Mouse (Mus musculus): ENCODE measurements around the gene Zfp385b. TPM values are rescaled to one million over a fixed set of nuclear protein-coding genes. Genes with fewer than 3 reads are reported as not detected.

Zfp385b gene
- polyA plus RNA-seq, 1 experiment from 2014 or later = 14.1 TPM

DNA sequence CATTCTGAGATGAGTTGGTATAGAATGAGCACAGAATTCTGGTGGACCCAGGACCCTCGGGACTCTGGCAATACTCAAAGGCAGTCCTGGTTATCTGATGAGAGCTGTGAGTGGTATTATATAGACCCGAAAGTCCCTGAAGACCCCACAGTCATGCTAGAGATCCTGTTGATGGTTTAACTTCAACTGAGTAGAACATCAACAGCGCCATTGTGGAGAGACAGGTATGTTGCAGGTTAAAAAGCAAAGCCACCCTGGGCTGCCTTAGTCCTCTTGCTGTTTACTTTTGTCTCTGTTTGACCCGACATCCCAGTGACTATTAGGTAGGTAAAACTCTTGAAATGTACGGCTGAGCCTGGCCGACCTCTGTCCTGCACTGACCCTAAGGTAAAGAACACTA is 431.3 kb downstream of the Zfp385b start:
- Histone ChIP-seq H3K9me3 (ENCODE audit: control insufficient read depth, low read length) (no peaks in the 10 kb centered on the region), H3K36me3 (replicated peaks; ENCODE audit: control insufficient read depth, insufficient read depth) (no peaks in the 10 kb centered on the region), H3K4me2 (replicated peaks) (no peak overlapping the region), H3K27ac (no peak overlapping the region), H3K9ac (no peak overlapping the region), H3K4me1 (replicated peaks; ENCODE audit: control insufficient read depth, insufficient read depth, low read length) (0 out of 2 replicates have a peak, but pooled peaks cover 2% of the 10 kb centered on the region), H3K27me3 (ENCODE audit: control insufficient read depth, insufficient read depth, low read length) (no peaks in the 10 kb centered on the region), H3K4me3 (replicated peaks; ENCODE audit: low read length) (no peak overlapping the region)
- ATAC-seq (ENCODE audit: low FRiP score) = no peak
- 88% methylated on average over 6 of the region's 6 CpGs for WGBS
- DNase-seq (ENCODE audit: low spot score) = no peak

DNA sequence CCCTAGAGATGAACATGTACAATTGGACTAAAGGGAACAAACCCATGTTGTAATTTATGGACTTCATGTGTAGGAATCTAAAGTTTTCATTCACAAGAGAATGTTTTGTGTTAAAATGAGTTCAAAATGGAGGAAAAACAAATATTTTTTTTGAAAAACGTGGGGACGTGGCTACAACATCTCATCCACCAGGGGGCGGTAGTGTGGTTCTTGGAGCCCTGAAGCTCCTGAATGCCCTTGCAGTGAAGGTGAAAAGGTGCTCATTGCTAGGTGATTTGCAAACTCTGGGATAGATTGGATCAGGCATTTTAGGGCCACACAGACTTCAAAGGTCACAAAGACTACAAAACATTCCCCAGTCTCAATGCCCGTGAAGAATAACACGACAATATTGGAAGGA is 432.9 kb downstream of the Zfp385b start:
- Histone ChIP-seq H3K27ac (no peak overlapping the region), H3K4me2 (replicated peaks) (no peak overlapping the region), H3K36me3 (replicated peaks; ENCODE audit: control insufficient read depth, insufficient read depth) (no peaks in the 10 kb centered on the region), H3K4me3 (replicated peaks; ENCODE audit: low read length) (no peak overlapping the region), H3K4me1 (replicated peaks; ENCODE audit: control insufficient read depth, insufficient read depth, low read length) (no peaks in the 10 kb centered on the region), H3K9me3 (ENCODE audit: control insufficient read depth, low read length) (no peaks in the 10 kb centered on the region), H3K9ac (no peak overlapping the region), H3K27me3 (ENCODE audit: control insufficient read depth, insufficient read depth, low read length) (no peaks in the 10 kb centered on the region)
- DNase-seq (ENCODE audit: low spot score) (peak; percentile 64), ATAC-seq (ENCODE audit: low FRiP score) (no peak)
- WGBS = 35% methylated on average over 5 of the region's 5 CpGs

DNA sequence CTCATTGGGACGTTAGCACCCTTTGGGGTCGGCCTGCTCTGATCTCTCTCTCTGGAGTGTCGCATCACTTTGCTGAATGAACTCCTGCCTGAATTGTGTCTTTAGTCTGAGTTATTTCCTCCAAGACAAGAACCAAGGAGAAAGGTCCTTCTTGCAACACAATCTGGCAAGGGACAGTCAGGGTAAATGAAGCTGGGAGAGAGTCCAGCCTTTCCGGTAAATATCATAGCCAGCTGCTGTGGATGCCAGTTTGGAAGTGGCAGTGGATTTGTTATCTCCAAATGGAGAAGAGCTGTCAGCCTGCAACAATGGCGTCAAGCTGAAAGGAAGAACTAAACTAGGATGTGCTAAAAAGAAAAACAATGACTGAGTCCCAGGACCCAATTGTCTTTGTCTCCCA is 436.7 kb downstream of the Zfp385b start:
- 75% methylated on average over 5 of the region's 5 CpGs for WGBS
- H3K9me3 ChIP-seq (ENCODE audit: control insufficient read depth, low read length) = no peaks in the 10 kb centered on the region
- ATAC-seq (ENCODE audit: low FRiP score) = no peak
- H3K4me3 ChIP-seq (replicated peaks; ENCODE audit: low read length) = no peak overlapping the region
- H3K9ac ChIP-seq = no peak overlapping the region
- no peaks in the 10 kb centered on the region for H3K36me3 ChIP-seq (replicated peaks; ENCODE audit: control insufficient read depth, insufficient read depth)
- H3K4me2 ChIP-seq (replicated peaks) = no peak overlapping the region
- no peak overlapping the region for H3K27ac ChIP-seq
- DNase-seq (ENCODE audit: low spot score) = no peak
- H3K27me3 ChIP-seq (ENCODE audit: control insufficient read depth, insufficient read depth, low read length) = no peaks in the 10 kb centered on the region
- no peaks in the 10 kb centered on the region for H3K4me1 ChIP-seq (replicated peaks; ENCODE audit: control insufficient read depth, insufficient read depth, low read length)

DNA sequence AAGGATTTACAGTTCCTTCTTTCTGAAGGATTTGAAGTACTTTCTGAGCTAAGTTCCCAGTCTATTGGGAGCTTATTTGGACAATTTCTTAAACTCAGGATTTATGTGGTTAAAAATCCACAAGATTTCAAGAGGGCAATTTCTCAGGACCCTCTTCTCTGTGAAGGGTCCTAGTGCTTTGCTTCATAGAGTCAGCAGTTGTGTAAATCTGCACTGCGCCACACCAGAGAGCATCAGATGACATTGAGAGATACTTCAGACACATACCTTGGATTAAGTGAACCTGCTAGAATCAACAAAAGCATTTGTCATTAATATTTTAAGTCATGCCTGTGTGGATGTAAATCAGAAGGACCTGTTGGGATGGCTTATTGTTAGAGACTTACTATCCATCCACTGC is 439.5 kb downstream of the Zfp385b start:
- 92% methylated on average over 1 of the region's 1 CpGs for WGBS
- ATAC-seq (ENCODE audit: low FRiP score) = no peak

DNA sequence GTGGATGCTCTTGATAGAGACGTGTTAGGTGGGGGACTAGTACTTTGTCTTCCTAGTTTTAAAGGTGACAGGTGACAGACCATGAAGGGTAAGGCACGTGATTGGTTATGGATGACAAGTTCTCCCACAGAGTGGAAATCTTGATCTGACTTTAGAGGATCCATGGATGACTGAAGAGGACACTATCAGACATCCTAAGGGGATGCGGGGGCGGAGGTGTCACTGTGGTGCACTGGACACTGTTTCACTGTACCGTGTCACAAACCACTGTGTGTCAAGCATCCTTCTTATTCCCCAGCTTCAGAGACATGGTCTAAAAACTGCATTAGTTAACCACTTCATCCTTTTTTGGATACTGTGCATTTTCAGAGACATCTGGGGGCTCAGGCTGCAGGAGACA is 440.1 kb downstream of the Zfp385b start:
- no peak overlapping the region for H3K9ac ChIP-seq
- H3K36me3 ChIP-seq (replicated peaks; ENCODE audit: control insufficient read depth, insufficient read depth) = no peaks in the 10 kb centered on the region
- no peak overlapping the region for H3K4me2 ChIP-seq (replicated peaks)
- DNase-seq (ENCODE audit: low spot score) = no peak
- H3K27me3 ChIP-seq (ENCODE audit: control insufficient read depth, insufficient read depth, low read length) = no peaks in the 10 kb centered on the region
- no peaks in the 10 kb centered on the region for H3K9me3 ChIP-seq (ENCODE audit: control insufficient read depth, low read length)
- no peaks in the 10 kb centered on the region for H3K4me1 ChIP-seq (replicated peaks; ENCODE audit: control insufficient read depth, insufficient read depth, low read length)
- 81% methylated on average over 5 of the region's 5 CpGs for WGBS
- no peak overlapping the region for H3K4me3 ChIP-seq (replicated peaks; ENCODE audit: low read length)
- no peak overlapping the region for H3K27ac ChIP-seq
- ATAC-seq (ENCODE audit: low FRiP score) = no peak

More for the DNA sequence above, 439.5 kb downstream of the Zfp385b start:
- Histone ChIP-seq H3K9me3 (ENCODE audit: control insufficient read depth, low read length) (no peaks in the 10 kb centered on the region), H3K27ac (no peak overlapping the region), H3K4me3 (replicated peaks; ENCODE audit: low read length) (no peak overlapping the region), H3K36me3 (replicated peaks; ENCODE audit: control insufficient read depth, insufficient read depth) (no peaks in the 10 kb centered on the region), H3K4me1 (replicated peaks; ENCODE audit: control insufficient read depth, insufficient read depth, low read length) (no peaks in the 10 kb centered on the region), H3K27me3 (ENCODE audit: control insufficient read depth, insufficient read depth, low read length) (no peaks in the 10 kb centered on the region), H3K4me2 (replicated peaks) (no peak overlapping the region), H3K9ac (no peak overlapping the region)
- no peak for DNase-seq (ENCODE audit: low spot score)

DNA sequence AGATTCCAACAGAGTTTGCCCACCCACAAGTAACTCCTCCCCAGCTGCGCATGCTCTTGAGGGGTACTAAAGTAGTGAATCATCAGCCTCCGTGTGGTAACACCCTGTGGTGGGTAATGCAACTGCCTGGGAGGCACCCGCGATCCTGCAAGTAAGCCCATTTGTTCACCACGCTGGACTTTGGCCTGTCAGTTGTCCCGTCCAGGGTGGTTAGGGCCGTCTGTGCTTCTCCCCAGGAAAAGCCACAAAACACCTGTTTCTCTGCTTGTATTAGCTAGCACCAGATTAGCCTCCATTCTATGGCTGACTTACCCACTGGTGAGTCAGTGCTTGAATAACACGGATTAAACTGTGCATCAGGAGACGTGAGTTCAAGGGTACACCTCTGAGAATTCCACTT is 442.6 kb downstream of the Zfp385b start:
- Histone ChIP-seq H3K4me3 (replicated peaks; ENCODE audit: low read length) (no peak overlapping the region), H3K9me3 (ENCODE audit: control insufficient read depth, low read length) (no peaks in the 10 kb centered on the region), H3K27ac (no peak overlapping the region), H3K9ac (no peak overlapping the region), H3K36me3 (replicated peaks; ENCODE audit: control insufficient read depth, insufficient read depth) (no peaks in the 10 kb centered on the region), H3K4me2 (replicated peaks) (no peak overlapping the region), H3K4me1 (replicated peaks; ENCODE audit: control insufficient read depth, insufficient read depth, low read length) (no peaks in the 10 kb centered on the region), H3K27me3 (ENCODE audit: control insufficient read depth, insufficient read depth, low read length) (no peaks in the 10 kb centered on the region)
- ATAC-seq (ENCODE audit: low FRiP score) = no peak
- no peak for DNase-seq (ENCODE audit: low spot score)
- WGBS = 87% methylated on average over 9 of the region's 9 CpGs

DNA sequence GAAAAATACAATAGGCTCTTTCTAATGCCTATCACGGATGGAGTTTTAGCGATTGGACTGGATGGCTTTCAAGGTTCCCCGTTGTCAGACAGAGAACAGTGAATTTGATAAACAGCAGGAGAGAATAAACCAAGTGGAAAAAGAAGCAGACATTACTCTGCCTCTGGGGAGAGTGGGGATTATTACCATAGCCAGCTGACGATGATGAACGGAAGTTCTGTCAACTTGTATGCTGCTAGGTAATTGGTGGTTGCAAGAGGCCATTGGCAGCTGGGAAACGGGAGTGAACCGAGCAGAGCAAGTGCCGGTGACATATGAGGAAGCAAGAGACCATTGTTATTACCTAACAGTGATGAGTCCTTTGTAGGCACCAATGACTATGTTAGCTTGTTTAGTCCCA is 444.3 kb downstream of the Zfp385b start:
- Histone ChIP-seq H3K4me2 (replicated peaks) (no peak overlapping the region), H3K27me3 (ENCODE audit: control insufficient read depth, insufficient read depth, low read length) (no peaks in the 10 kb centered on the region), H3K27ac (no peak overlapping the region), H3K36me3 (replicated peaks; ENCODE audit: control insufficient read depth, insufficient read depth) (no peaks in the 10 kb centered on the region), H3K9me3 (ENCODE audit: control insufficient read depth, low read length) (no peaks in the 10 kb centered on the region), H3K4me3 (replicated peaks; ENCODE audit: low read length) (no peak overlapping the region), H3K9ac (no peak overlapping the region), H3K4me1 (replicated peaks; ENCODE audit: control insufficient read depth, insufficient read depth, low read length) (no peaks in the 10 kb centered on the region)
- ATAC-seq (ENCODE audit: low FRiP score) = no peak
- peak; percentile 51 for DNase-seq (ENCODE audit: low spot score)
- WGBS = 39% methylated on average over 8 of the region's 8 CpGs

DNA sequence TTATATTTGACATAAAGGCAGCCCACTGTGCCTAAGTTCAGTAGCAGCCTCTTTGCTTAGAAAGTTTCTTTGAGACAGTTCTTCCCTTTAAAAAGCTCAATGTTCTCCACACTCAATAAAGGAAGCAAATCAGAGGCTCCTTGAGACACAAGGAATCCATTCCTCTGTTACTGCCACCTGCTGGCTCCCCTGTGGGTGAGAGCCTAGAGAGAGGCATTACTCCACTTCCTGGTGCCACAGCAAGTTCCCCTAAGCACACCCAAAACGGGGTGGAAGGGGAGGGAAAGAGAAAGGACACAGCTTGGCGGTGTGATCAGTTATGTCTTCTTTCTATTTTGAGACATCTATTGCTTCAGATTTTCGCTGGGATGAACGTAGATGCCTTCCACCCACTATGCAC is 450.3 kb downstream of the Zfp385b start:
- H3K36me3 ChIP-seq (replicated peaks; ENCODE audit: control insufficient read depth, insufficient read depth) = no peaks in the 10 kb centered on the region
- WGBS = 68% methylated on average over 4 of the region's 4 CpGs
- H3K9ac ChIP-seq = no peak overlapping the region
- H3K27ac ChIP-seq = no peak overlapping the region
- H3K4me2 ChIP-seq (replicated peaks) = no peak overlapping the region
- H3K4me3 ChIP-seq (replicated peaks; ENCODE audit: low read length) = no peak overlapping the region
- H3K4me1 ChIP-seq (replicated peaks; ENCODE audit: control insufficient read depth, insufficient read depth, low read length) = no peaks in the 10 kb centered on the region
- no peaks in the 10 kb centered on the region for H3K9me3 ChIP-seq (ENCODE audit: control insufficient read depth, low read length)
- no peaks in the 10 kb centered on the region for H3K27me3 ChIP-seq (ENCODE audit: control insufficient read depth, insufficient read depth, low read length)
- DNase-seq (ENCODE audit: low spot score) (no peak), ATAC-seq (ENCODE audit: low FRiP score) (no peak)

Other genes with a start within 250 kb of the Zfp385b start
- gene Cwc22, start 126.7 kb upstream of the Zfp385b start, polyA plus RNA-seq (2014; fragmentation: Nextera tagmentation; extraction: Ambion mirVana) = 19.8 and 24.5 TPM in 2 replicates